Mouse (Mus musculus): ENCODE measurements around the gene Aqp12.

Aqp12 gene

GRCm38 (mm10) chr1:93015136-93015535, 9.0 kb downstream of the Aqp12 start:
- no peak for DNase-seq (ENCODE audit: low spot score)

GRCm38 (mm10) chr1:93018716-93019115, 12.6 kb downstream of the Aqp12 start:
- DNase-seq (ENCODE audit: low spot score), result no peak

GRCm38 (mm10) chr1:93020602-93021001, 14.5 kb downstream of the Aqp12 start:
- DNase-seq (ENCODE audit: low spot score), result no peak

- DNase-seq (ENCODE audit: low spot score), result no peak
Observed at GRCm38 (mm10) chr1:93026600-93026999, 20.5 kb downstream of the Aqp12 start.

GRCm38 (mm10) chr1:93029387-93029786, 23.3 kb downstream of the Aqp12 start:
- DNase-seq (ENCODE audit: low spot score), result no peak

GRCm38 (mm10) chr1:93030060-93030459, 23.9 kb downstream of the Aqp12 start:
- no peak for DNase-seq (ENCODE audit: low spot score)

- no peak for DNase-seq (ENCODE audit: low spot score)
Observed at GRCm38 (mm10) chr1:93031199-93031598, 25.1 kb downstream of the Aqp12 start.

GRCm38 (mm10) chr1:93033989-93034388, 27.9 kb downstream of the Aqp12 start:
- peak; percentile 29 for DNase-seq (ENCODE audit: low spot score)

- DNase-seq (ENCODE audit: low spot score), result no peak
Observed at GRCm38 (mm10) chr1:93035981-93036380, 29.8 kb downstream of the Aqp12 start.

- DNase-seq (ENCODE audit: low spot score), result no peak
Observed at GRCm38 (mm10) chr1:93046153-93046789, 40.1 kb downstream of the Aqp12 start.

- no peak for DNase-seq (ENCODE audit: low spot score)
Observed at GRCm38 (mm10) chr1:93050071-93050470, 43.9 kb downstream of the Aqp12 start.

GRCm38 (mm10) chr1:93051124-93051833, 45.1 kb downstream of the Aqp12 start:
- no peak for DNase-seq (ENCODE audit: low spot score)
